Mouse (Mus musculus): ENCODE results near the gene Hgf. TPM values are rescaled to one million over a fixed set of nuclear protein-coding genes. Genes with fewer than 3 reads are reported as not detected.

The Hgf gene
- polyA plus RNA-seq (2014; fragmentation: Nextera tagmentation; extraction: Ambion mirVana), result 0.12 and 0.35 TPM in 2 replicates

- ATAC-seq (ENCODE audit: low FRiP score, low TSS enrichment) (peak; percentile 40; the same call in 1 of the 2 replicates), DNase-seq (peak; percentile 49)
- H3K27me3 ChIP-seq (ENCODE audit: control insufficient read depth, insufficient read depth, low read length), result no peaks in the 10 kb centered on the region
- H3K27ac ChIP-seq (replicated peaks; ENCODE audit: low read depth, low read length), result no peak within 1 kb of the TSS
- no peaks in the 10 kb centered on the region for H3K9me3 ChIP-seq (ENCODE audit: control insufficient read depth, low read length)
- no peaks in the 10 kb centered on the region for H3K36me3 ChIP-seq (ENCODE audit: control insufficient read depth, insufficient read depth, low read length)
- peaks cover 6% of the 10 kb centered on the region; the same call in 1 of the 2 replicates for H3K4me1 ChIP-seq (ENCODE audit: control insufficient read depth, insufficient read depth, low read length)
- H3K4me2 ChIP-seq (ENCODE audit: low read length), result peak within 1 kb of the TSS; percentile 46
- peak within 1 kb of the TSS; percentile 19; the same call in 1 of the 2 replicates for H3K4me3 ChIP-seq (replicated peaks; ENCODE audit: low read depth, low read length)
- peak within 1 kb of the TSS; percentile 23; the same call in 1 of the 2 replicates for H3K9ac ChIP-seq (replicated peaks; ENCODE audit: low read length)
- 9% methylated on average over 16 of the region's 16 CpGs for WGBS
Measured at GRCm38 (mm10) chr5:16553304-16554047, at the start of gene Hgf. Gene Hgf, plus strand, starts transcription at chr5:16553495.

- Histone ChIP-seq H3K4me1 (ENCODE audit: control insufficient read depth, insufficient read depth, low read length) (no peaks in the 10 kb centered on the region), H3K27me3 (ENCODE audit: control insufficient read depth, insufficient read depth, low read length) (no peaks in the 10 kb centered on the region), H3K27ac (replicated peaks; ENCODE audit: low read depth, low read length) (no peak overlapping the region), H3K4me3 (replicated peaks; ENCODE audit: low read depth, low read length) (no peak overlapping the region), H3K9me3 (ENCODE audit: control insufficient read depth, low read length) (no peaks in the 10 kb centered on the region), H3K4me2 (ENCODE audit: low read length) (no peak overlapping the region), H3K9ac (replicated peaks; ENCODE audit: low read length) (no peak overlapping the region), H3K36me3 (ENCODE audit: control insufficient read depth, insufficient read depth, low read length) (no peaks in the 10 kb centered on the region)
- ATAC-seq (ENCODE audit: low FRiP score, low TSS enrichment), result no peak
- WGBS, result 86% methylated on average over 4 of the region's 4 CpGs
- no peak for DNase-seq
Measured at GRCm38 (mm10) chr5:16506702-16507350, 46.5 kb upstream of the Hgf start.

- H3K27ac ChIP-seq (replicated peaks; ENCODE audit: low read depth, low read length), result no peak overlapping the region
- no peaks in the 10 kb centered on the region for H3K4me1 ChIP-seq (ENCODE audit: control insufficient read depth, insufficient read depth, low read length)
- DNase-seq (no peak), ATAC-seq (ENCODE audit: low FRiP score, low TSS enrichment) (no peak)
- 85% methylated on average over 3 of the region's 3 CpGs for WGBS
- H3K4me3 ChIP-seq (replicated peaks; ENCODE audit: low read depth, low read length), result no peak overlapping the region
- no peaks in the 10 kb centered on the region for H3K27me3 ChIP-seq (ENCODE audit: control insufficient read depth, insufficient read depth, low read length)
- no peak overlapping the region for H3K4me2 ChIP-seq (ENCODE audit: low read length)
- no peak overlapping the region for H3K9ac ChIP-seq (replicated peaks; ENCODE audit: low read length)
- H3K36me3 ChIP-seq (ENCODE audit: control insufficient read depth, insufficient read depth, low read length), result no peaks in the 10 kb centered on the region
- no peaks in the 10 kb centered on the region for H3K9me3 ChIP-seq (ENCODE audit: control insufficient read depth, low read length)
Measured at GRCm38 (mm10) chr5:16531619-16532277, 21.5 kb upstream of the Hgf start.

GRCm38 (mm10) chr5:16538067-16538466 lies 15.2 kb upstream of the Hgf start:
- no peaks in the 10 kb centered on the region for H3K27me3 ChIP-seq (ENCODE audit: control insufficient read depth, insufficient read depth, low read length)
- no peaks in the 10 kb centered on the region for H3K36me3 ChIP-seq (ENCODE audit: control insufficient read depth, insufficient read depth, low read length)
- H3K4me2 ChIP-seq (ENCODE audit: low read length), result no peak overlapping the region
- H3K9ac ChIP-seq (replicated peaks; ENCODE audit: low read length), result no peak overlapping the region
- no peak overlapping the region for H3K4me3 ChIP-seq (replicated peaks; ENCODE audit: low read depth, low read length)
- 96% methylated on average over 2 of the region's 2 CpGs for WGBS
- ATAC-seq (ENCODE audit: low FRiP score, low TSS enrichment) (no peak), DNase-seq (no peak)
- no peak overlapping the region for H3K27ac ChIP-seq (replicated peaks; ENCODE audit: low read depth, low read length)
- H3K4me1 ChIP-seq (ENCODE audit: control insufficient read depth, insufficient read depth, low read length), result no peaks in the 10 kb centered on the region
- no peaks in the 10 kb centered on the region for H3K9me3 ChIP-seq (ENCODE audit: control insufficient read depth, low read length)

GRCm38 (mm10) chr5:16541561-16542116 lies 11.7 kb upstream of the Hgf start:
- H3K9me3 ChIP-seq (ENCODE audit: control insufficient read depth, low read length), result no peaks in the 10 kb centered on the region
- no peak for ATAC-seq (ENCODE audit: low FRiP score, low TSS enrichment)
- H3K4me2 ChIP-seq (ENCODE audit: low read length), result no peak overlapping the region
- peak; percentile 1 for DNase-seq
- H3K4me1 ChIP-seq (ENCODE audit: control insufficient read depth, insufficient read depth, low read length), result no peaks in the 10 kb centered on the region
- H3K9ac ChIP-seq (replicated peaks; ENCODE audit: low read length), result no peak overlapping the region
- no peak overlapping the region for H3K27ac ChIP-seq (replicated peaks; ENCODE audit: low read depth, low read length)
- no peak overlapping the region for H3K4me3 ChIP-seq (replicated peaks; ENCODE audit: low read depth, low read length)
- WGBS, result 35% methylated on average over 2 of the region's 2 CpGs
- H3K27me3 ChIP-seq (ENCODE audit: control insufficient read depth, insufficient read depth, low read length), result no peaks in the 10 kb centered on the region
- H3K36me3 ChIP-seq (ENCODE audit: control insufficient read depth, insufficient read depth, low read length), result no peaks in the 10 kb centered on the region

- ATAC-seq (ENCODE audit: low FRiP score, low TSS enrichment) (no peak), DNase-seq (no peak)
- no peak overlapping the region for H3K27ac ChIP-seq (replicated peaks; ENCODE audit: low read depth, low read length)
- H3K4me3 ChIP-seq (replicated peaks; ENCODE audit: low read depth, low read length), result no peak overlapping the region
- no peaks in the 10 kb centered on the region for H3K27me3 ChIP-seq (ENCODE audit: control insufficient read depth, insufficient read depth, low read length)
- no peak overlapping the region for H3K4me2 ChIP-seq (ENCODE audit: low read length)
- H3K36me3 ChIP-seq (ENCODE audit: control insufficient read depth, insufficient read depth, low read length), result no peaks in the 10 kb centered on the region
- no peaks in the 10 kb centered on the region for H3K4me1 ChIP-seq (ENCODE audit: control insufficient read depth, insufficient read depth, low read length)
- no peak overlapping the region for H3K9ac ChIP-seq (replicated peaks; ENCODE audit: low read length)
- no peaks in the 10 kb centered on the region for H3K9me3 ChIP-seq (ENCODE audit: control insufficient read depth, low read length)
- WGBS, result 94% methylated on average over 3 of the region's 3 CpGs
Measured at GRCm38 (mm10) chr5:16547490-16547889, 5.8 kb upstream of the Hgf start.

GRCm38 (mm10) chr5:16552647-16553046 lies 648 bp upstream of the Hgf start:
- H3K27me3 ChIP-seq (ENCODE audit: control insufficient read depth, insufficient read depth, low read length), result no peaks in the 10 kb centered on the region
- H3K9ac ChIP-seq (replicated peaks; ENCODE audit: low read length), result no peak overlapping the region
- no peak overlapping the region for H3K27ac ChIP-seq (replicated peaks; ENCODE audit: low read depth, low read length)
- no peaks in the 10 kb centered on the region for H3K36me3 ChIP-seq (ENCODE audit: control insufficient read depth, insufficient read depth, low read length)
- peaks cover 6% of the 10 kb centered on the region; the same call in 1 of the 2 replicates for H3K4me1 ChIP-seq (ENCODE audit: control insufficient read depth, insufficient read depth, low read length)
- no peak for DNase-seq
- H3K4me2 ChIP-seq (ENCODE audit: low read length), result no peak overlapping the region
- H3K4me3 ChIP-seq (replicated peaks; ENCODE audit: low read depth, low read length), result no peak overlapping the region
- ATAC-seq (ENCODE audit: low FRiP score, low TSS enrichment), result no peak
- H3K9me3 ChIP-seq (ENCODE audit: control insufficient read depth, low read length), result no peaks in the 10 kb centered on the region
- 72% methylated on average over 4 of the region's 4 CpGs for WGBS

- no peak overlapping the region for H3K4me3 ChIP-seq (replicated peaks; ENCODE audit: low read depth, low read length)
- ATAC-seq (ENCODE audit: low FRiP score, low TSS enrichment) (no peak), DNase-seq (no peak)
- 92% methylated on average over 3 of the region's 3 CpGs for WGBS
- no peaks in the 10 kb centered on the region for H3K27me3 ChIP-seq (ENCODE audit: control insufficient read depth, insufficient read depth, low read length)
- H3K9me3 ChIP-seq (ENCODE audit: control insufficient read depth, low read length), result no peaks in the 10 kb centered on the region
- H3K36me3 ChIP-seq (ENCODE audit: control insufficient read depth, insufficient read depth, low read length), result no peaks in the 10 kb centered on the region
- no peak overlapping the region for H3K9ac ChIP-seq (replicated peaks; ENCODE audit: low read length)
- no peak overlapping the region for H3K4me2 ChIP-seq (ENCODE audit: low read length)
- no peak overlapping the region for H3K27ac ChIP-seq (replicated peaks; ENCODE audit: low read depth, low read length)
- H3K4me1 ChIP-seq (ENCODE audit: control insufficient read depth, insufficient read depth, low read length), result no peaks in the 10 kb centered on the region
Measured at GRCm38 (mm10) chr5:16560247-16560646, 7.0 kb downstream of the Hgf start.

Measured in midbrain, embryonic 14.5 days (tissue).